Mouse (Mus musculus): ENCODE results near the gene Lekr1.
A peak's percentile ranks its signal among the peaks of the same experiment; 100 is the strongest.

Gene Lekr1

DNA sequence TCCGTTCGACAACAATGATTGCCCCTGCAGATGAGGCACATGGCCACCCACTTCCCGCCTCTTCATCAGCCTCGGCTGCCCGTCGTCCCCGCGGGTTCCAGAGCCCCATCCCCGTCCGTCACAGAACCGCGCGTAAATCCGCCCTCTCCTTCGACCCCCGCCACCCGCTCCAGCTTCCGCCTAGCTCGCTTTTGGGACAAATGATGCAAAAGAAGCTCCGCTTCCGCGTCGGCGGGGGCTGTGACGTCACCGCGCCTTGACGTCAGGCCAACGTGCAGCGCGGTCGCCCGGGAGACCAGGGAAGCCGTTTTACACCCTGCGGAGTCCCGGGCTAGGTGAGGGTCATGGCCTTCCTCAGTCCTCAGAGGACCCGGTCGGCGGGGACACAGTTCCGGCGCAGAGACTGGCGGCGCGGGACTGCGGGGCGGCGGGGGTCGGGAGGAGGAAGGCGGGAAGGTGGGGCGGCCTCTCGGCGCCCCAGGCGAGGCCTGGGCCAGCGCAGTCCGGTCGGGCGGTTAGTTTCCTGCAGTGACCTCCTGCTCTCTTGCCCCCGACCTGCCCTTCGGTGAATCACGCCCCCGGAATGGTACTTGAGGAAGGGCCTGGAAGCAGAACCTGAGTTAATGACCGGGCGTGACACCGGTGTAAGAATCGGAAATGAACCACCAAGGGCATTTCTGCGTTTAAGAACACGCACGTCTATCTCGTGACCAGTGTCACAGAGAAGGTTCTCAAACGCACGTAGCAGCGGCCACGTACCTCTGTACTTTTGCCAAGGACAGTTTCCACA, at the start of gene Lekr1:
Lekr1 (plus strand) TSS at position 252 of the 790 bp plus-strand sequence.
- DNase-seq (ENCODE audit: low read depth, low spot score) = peak; percentile 92

DNA sequence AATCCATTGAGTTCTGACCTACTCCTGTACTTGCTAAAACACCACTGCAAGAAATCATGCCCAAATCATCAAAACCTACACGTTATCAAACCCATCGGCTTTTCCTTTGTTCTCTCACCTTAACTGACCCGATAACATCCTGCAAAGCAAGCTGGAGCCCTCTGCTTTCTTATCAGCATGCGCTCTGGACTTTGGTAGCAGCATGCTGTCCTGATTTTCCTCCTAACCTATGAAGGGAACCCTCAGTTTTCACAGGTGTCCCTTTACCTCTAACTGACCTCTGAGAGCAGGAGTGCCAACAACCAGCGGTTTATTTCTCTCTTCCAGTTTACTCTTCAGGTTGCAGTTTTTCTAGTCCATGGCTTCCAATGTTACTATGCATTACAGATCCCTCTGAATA, 48.5 kb upstream of the Lekr1 start:
- DNase-seq (ENCODE audit: low read depth, low spot score) = no peak

DNA sequence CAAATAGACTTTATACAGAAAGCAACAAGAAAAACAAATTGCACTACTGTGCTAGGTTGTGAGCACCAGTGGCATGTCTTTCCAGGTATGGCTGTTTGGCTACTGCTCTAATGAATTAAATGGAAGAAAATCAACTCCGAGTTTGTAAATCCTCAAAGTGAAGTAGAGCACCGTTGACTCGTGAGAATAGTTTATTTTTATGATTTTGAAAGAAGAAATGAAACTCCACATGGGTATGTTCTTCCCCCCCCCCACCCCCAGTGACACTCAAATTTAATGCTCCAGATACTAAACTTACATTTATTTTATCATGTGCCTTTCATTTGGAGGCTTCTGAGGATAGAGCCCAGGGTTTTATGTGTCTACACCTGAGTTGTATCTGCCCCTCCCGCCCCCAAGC, 46.7 kb upstream of the Lekr1 start:
- DNase-seq (ENCODE audit: low read depth, low spot score) = no peak

GRCm38 (mm10) chr3:65623057-65623456, 43.0 kb upstream of the Lekr1 start:
- no peak for DNase-seq (ENCODE audit: low read depth, low spot score)

GRCm38 (mm10) chr3:65625496-65626289, 40.3 kb upstream of the Lekr1 start:
- DNase-seq (ENCODE audit: low read depth, low spot score) = no peak

- DNase-seq (ENCODE audit: low read depth, low spot score) = no peak
These were observed 39.6 kb upstream of the Lekr1 start for GRCm38 (mm10) chr3:65626290-65626914.

DNA sequence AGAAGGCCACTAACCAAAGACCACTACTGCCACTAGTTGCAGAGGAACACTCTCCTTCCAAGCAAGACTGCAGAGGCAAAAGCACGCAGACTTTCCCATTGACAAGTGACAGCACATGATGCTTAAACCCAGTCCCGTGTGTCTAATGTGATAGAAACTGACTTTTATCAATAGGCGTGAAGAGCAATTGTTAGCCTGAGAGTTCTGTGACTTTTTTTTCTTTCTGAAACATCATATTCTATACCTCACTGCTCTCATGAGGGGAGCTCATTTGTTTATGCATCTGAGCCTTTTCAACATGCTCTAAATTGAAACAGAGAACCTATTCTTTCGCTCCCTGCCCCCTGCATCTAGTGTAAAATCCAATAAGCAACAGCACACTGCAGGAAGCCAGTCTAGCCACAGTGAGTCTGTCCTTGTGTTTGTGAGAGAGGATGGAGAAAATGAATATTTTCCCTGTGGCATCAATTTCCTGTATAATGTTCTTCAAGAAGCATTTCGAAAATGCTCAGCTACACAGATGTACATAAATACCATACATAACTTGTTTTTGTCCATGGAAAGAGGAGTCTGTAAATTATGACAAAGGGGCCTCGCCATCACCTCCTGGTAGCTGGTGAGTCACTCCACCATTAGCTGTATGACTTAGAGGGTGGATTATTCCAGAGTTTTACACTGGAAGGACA, 38.9 kb upstream of the Lekr1 start:
- no peak for DNase-seq (ENCODE audit: low read depth, low spot score)

GRCm38 (mm10) chr3:65627707-65628028, 38.4 kb upstream of the Lekr1 start:
- DNase-seq (ENCODE audit: low read depth, low spot score) = no peak

DNA sequence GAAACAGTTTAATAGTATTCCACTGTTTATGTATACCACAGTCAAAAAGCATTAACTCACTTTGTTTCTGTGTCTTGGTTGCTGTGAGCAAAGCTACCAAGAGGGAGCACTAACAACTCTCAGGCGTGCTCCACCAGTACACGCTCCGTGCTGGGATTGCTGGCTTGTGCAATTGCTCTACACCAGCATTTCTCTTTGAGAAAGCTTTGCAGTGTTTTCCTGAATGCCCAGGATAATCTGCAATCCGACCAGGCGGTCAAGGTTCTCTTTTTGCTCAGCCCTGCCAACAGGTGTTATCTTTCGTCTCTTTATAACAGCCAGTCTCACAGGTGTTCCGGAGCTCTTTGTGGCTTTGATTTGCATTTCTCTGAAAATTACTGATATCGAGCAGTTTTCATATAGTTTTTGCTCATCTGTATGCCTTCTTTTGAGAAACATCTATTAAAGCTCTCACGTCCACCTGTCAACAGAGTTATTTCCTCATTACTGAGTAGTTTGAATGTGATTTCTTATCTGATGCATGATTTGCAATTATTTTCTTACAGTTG, 36.4 kb upstream of the Lekr1 start:
- no peak for DNase-seq (ENCODE audit: low read depth, low spot score)

DNA sequence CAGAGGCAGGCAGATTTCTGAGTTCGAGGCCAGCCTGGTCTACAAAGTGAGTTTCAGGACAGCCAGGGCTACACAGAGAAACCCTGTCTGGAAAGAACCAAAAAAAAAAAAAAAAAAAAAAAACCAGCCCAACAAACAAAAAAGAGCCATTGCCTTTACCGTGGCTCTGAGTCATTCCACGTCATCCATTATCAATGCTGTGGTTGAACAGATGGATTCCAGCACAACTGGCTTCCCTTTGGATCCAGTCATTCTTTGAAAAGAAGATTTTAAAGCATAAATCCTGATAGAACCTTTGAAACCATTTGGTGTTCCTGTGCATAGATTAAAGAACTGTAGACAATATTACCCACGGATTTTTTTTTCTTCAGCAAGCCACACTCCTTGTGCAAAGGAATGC, 32.4 kb upstream of the Lekr1 start:
- DNase-seq (ENCODE audit: low read depth, low spot score) = no peak

DNA sequence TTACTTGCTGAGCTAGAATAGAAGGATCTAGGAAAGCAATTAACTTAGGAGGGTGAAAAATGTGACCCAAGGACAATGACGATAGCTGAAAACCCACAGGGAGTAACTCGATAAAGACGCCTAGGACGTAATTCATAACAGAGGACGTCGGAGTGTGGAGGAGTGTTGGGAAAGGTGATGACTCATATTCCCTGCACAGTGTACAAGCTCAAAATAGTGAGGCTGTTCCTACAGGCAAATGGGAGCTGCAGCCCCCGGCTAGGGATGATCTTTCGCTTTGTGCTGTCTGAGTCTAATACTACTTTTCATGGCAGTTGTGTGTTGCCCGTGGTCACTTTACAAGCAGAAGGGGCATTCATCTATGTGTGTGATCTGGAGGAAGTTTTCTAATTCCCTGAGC, 30.0 kb upstream of the Lekr1 start:
- no peak for DNase-seq (ENCODE audit: low read depth, low spot score)

- DNase-seq (ENCODE audit: low read depth, low spot score) = no peak
These were observed 28.7 kb upstream of the Lekr1 start for GRCm38 (mm10) chr3:65637313-65637712.

- peak; percentile 34 for DNase-seq (ENCODE audit: low read depth, low spot score)
These were observed 27.1 kb upstream of the Lekr1 start for GRCm38 (mm10) chr3:65638896-65639295.

DNA sequence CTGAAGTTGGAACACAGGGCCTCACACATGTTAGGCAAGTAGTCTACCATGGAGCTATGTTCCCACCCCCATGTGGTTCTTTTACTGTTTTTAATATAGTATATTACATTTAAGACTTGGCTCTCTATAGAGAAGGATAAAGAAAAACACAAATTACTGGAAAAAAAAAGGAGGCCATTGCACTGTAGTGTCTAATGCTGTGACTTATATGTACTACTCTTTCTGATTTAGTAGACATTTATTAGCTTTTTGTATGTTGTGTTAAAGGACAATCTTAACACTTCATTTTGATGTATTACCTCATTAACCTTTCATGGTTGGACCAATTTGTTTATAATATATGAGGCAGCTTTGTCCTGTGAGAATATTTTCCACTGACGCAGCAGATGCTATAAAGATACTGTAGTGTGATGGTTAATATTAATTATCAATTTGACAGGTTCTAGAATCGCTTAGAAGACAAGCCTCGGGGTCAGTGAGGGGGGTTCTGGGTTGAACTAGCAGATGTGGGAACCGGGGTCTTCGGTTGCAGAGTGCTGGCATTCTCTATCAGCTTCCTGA, 26.5 kb upstream of the Lekr1 start:
- DNase-seq (ENCODE audit: low read depth, low spot score) = no peak

GRCm38 (mm10) chr3:65642959-65643358, 23.1 kb upstream of the Lekr1 start:
- DNase-seq (ENCODE audit: low read depth, low spot score) = no peak

DNA sequence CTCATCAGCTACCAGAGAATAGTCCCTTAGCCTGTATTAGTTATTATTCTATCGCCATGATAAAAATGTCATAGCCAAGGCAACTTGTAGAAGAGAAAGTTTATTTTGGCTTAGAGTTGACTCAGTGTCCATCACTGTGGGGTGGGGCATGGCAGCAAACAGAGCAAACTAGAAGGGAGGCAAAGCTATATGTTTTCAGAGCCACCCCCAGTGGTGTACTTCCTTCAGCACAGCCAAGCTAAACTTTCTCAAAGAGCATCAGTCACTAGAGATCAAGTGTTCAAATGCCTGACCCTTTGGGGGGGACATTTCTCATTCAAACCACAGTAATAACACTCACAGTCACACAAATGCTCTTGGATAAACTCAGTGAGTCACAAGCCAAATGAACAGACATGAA, 22.4 kb upstream of the Lekr1 start:
- DNase-seq (ENCODE audit: low read depth, low spot score) = no peak

- no peak for DNase-seq (ENCODE audit: low read depth, low spot score)
These were observed 18.4 kb upstream of the Lekr1 start for GRCm38 (mm10) chr3:65647592-65647991.

- peak; percentile 67 for DNase-seq (ENCODE audit: low read depth, low spot score)
These were observed 17.1 kb upstream of the Lekr1 start for GRCm38 (mm10) chr3:65648913-65649312.

DNA sequence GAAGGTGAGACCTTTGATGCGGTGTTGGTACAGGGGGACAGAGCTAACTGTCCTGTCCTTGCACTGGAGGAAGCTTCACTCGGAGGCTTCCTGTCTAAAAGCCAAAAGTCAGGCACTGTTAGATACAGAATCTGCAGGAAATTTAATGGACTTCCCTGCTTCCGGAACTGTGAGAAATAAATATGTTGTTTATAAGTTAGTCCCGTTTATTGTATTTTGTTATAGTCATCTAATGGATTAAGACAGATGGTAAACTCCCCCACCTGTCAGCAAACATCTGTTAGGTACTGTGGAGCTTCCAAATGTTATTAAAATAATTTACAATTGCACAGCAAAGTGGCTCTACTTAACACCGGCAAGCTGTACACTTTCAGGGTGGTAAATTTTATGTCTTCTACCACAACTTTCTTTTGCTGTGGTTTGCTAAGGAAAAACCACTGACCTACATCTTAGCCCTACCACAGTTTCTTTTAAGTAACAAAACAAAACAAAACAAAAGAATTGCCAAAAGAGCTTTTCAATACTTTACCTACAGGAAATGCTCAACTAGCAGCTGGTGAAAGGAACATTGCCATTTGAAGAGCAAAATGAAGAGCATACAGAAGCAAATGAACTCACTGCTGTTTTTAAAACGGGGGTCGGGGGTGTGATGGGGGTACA, 15.7 kb upstream of the Lekr1 start:
- no peak for DNase-seq (ENCODE audit: low read depth, low spot score)

DNA sequence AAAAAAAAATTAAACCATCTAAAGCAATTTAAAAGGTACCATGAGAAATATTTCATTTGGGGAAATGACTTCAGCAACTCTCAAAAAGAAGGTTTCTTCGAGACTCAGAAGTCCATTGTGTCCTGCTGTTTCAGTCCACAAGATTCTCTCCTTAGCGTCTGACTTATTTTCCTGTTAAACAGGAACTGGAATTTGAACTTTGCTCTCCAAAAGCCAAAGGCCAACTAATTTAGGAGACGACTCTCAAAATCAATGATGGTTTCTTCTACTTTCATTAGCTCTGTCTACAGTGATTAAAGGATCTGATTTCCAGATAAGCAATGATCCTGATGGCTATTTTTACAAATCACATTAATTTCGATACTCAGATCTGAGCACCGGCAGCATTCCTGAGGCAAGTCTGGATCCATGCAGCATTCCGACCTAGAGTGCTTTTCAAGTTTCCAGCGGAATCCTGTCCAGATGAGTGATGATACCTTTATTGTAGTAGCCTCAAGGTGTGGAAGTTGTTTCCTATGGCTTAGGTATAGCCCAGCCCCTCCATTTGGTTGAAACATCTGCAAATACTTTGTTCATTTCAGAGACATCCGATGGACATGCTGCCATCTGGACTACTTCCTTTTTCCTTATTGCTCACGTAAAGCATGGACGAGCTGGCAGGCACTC, 11.4 kb upstream of the Lekr1 start:
- DNase-seq (ENCODE audit: low read depth, low spot score) = peak; percentile 32

All from R1 (cell line).